In the genomic region with DNA sequence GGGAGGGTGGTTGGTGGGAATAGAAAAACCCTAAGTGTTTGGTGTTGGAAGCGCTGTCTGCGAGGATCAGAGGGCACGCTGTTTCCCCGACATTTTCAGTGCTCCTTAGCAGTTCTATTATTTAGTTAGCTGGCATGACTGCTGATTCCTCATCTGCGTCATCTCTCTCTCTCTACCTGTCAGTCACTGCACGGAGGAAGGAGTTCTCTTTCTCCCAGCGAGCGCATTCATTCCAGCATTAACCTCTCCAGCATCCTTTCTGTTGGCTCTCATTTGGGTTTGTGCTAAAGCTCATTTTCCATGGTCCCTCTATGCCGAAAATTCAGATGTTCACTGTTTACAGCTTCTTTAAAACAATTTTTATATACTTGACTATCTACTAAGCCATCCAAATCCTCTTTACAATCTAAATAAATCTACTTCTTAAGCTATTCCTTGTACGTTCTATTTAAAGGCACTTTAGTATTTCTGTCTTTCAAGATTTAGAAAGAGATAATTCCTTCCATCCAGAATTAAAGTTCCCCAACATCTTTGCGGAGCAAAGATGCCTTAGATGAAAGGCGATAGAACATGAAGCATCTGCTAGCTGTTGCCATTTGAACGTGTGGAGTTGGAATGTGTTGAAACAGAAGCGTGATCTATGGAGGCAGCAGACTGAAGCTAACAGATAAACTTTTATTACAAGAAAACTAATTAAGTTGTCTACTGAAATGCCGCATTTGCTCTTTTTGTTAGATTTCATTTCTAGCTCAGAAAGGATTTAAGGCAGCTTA, we compare ENCODE assay signal across 13 mouse cellular contexts.
"Had no signal": no experiment of that assay in that cellular context is flagged by ENCODE, and none has a peak within 500 bp of the region (broad histone marks: within the 10 kb centered on the region; RNA-seq: fewer than 3 reads in every experiment).

No protein-coding gene starts in this region.

- DNase-seq: kidney, adult 11 months; kidney, postnatal 10 days; left cerebral cortex, postnatal 4 days; lung, adult 18-20 months; lung, postnatal 10 days; lung, postnatal 4 days; right cerebral cortex, adult 18-20 months; right cerebral cortex, postnatal 25 days; thymus, adult 2 months; thymus, postnatal 36 days had no signal

- H3K36me3 ChIP-seq: midbrain, embryonic 12.5 days had no signal

- H3K4me1 ChIP-seq: limb, embryonic 13.5 days; midbrain, embryonic 12.5 days had no signal

- H3K4me3 ChIP-seq: limb, embryonic 13.5 days; midbrain, embryonic 12.5 days had no signal

- H3K4me2 ChIP-seq: limb, embryonic 13.5 days; midbrain, embryonic 12.5 days had no signal

- H3K27ac ChIP-seq: limb, embryonic 13.5 days; liver, embryonic 14.5 days; midbrain, embryonic 12.5 days had no signal

- H3K9me3 ChIP-seq: midbrain, embryonic 12.5 days had no signal

- H3K27me3 ChIP-seq: limb, embryonic 13.5 days; midbrain, embryonic 12.5 days had no signal

- H3K9ac ChIP-seq: limb, embryonic 13.5 days; liver, embryonic 14.5 days; midbrain, embryonic 12.5 days had no signal
